Mouse (Mus musculus) embryonic facial prominence, embryonic 15.5 days (tissue): ENCODE data around the gene Cenpa. TPM values are rescaled to one million over a fixed set of nuclear protein-coding genes. Genes with fewer than 3 reads are reported as not detected.
"Not testable (repeated sequence)": the region's sequence is repeated elsewhere in the genome, so short reads cannot be mapped to it uniquely, and the experiment has no call there.

ENCODE experiments used
- ATAC-seq: fragments of 200-750 bp; cut with Nextera tagmentation; 2 replicates; pipeline ENCODE4 v1.8.0; 2017; ENCODE audit warnings: low read depth, moderate TSS enrichment; ENCODE audit not compliant: insufficient number of reproducible peaks, low FRiP score, low TSS enrichment
- H3K27ac ChIP-seq: fragments of 300-500 bp; sonication (generic); replicated peaks from 2 replicates; pipeline ENCODE4 v1.5.1; 2015; ENCODE audit warnings: mild to moderate bottlenecking, inconsistent platforms
- H3K27me3 ChIP-seq: fragments of 300-500 bp; sonication (generic); 2 replicates; pipeline ENCODE4 v1.6.1; 2015; ENCODE audit warnings: inconsistent platforms
- H3K36me3 ChIP-seq: fragments of 300-500 bp; sonication (generic); 2 replicates; pipeline ENCODE4 v1.6.1; 2015; ENCODE audit warnings: mild to moderate bottlenecking, inconsistent platforms
- H3K4me1 ChIP-seq: fragments of 300-500 bp; sonication (generic); 2 replicates; pipeline ENCODE4 v1.6.1; 2015; ENCODE audit warnings: inconsistent platforms
- H3K4me2 ChIP-seq: fragments of 300-500 bp; sonication (generic); replicated peaks from 2 replicates; pipeline ENCODE4 v1.6.1; 2015; ENCODE audit warnings: mild to moderate bottlenecking, inconsistent platforms
- H3K4me3 ChIP-seq: fragments of 300-500 bp; sonication (generic); replicated peaks from 2 replicates; pipeline ENCODE4 v1.5.1; 2015; ENCODE audit warnings: mild to moderate bottlenecking, inconsistent platforms
- H3K9ac ChIP-seq: fragments of 300-500 bp; sonication (generic); 2 replicates; pipeline ENCODE4 v1.6.1; 2015; ENCODE audit warnings: inconsistent platforms
- H3K9me3 ChIP-seq: fragments of 300-500 bp; sonication (generic); replicated peaks from 2 replicates; pipeline ENCODE4 v1.6.1; 2016; ENCODE audit warnings: inconsistent platforms
- WGBS: fragments of 180-500 bp; shearing (Covaris S2); methylation state at CpG from one replicate; pipeline ENCODE4 v1.1.7; 2015; 5-methylcytosine and 5-hydroxymethylcytosine counted together
- polyA plus RNA-seq: library from polyadenylated mRNA; unstranded; fragments of >200 nt; fragmentation: Nextera tagmentation; extraction: Ambion mirVana; gene quantifications from 2 replicates; pipeline ENCODE4 v1.2.1, GENCODE M21; 2015

Gene Cenpa
- polyA plus RNA-seq, 1 experiment from 2014 or later = 218 TPM

DNA sequence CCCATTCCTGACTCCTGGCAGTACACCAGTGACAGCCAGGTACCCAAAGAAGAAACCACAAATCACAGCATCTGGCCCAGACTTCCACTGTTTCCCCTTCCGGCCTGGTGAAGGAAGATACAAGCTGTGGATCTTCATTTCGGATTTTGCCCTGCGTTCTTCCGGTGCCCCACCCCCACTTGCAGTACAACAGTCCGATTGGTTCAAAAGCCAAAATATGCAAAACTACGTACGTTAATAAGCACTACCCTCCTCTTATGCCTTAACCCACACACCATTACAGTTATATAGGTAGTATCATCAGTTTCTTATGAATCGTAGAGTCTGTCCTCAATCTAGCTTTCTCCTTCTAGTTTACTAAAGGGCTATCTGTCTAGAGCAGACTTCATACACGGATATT, 1.2 kb upstream of the Cenpa start:
- Histone ChIP-seq H3K4me2 (no peak overlapping the region), H3K4me1 (peaks cover 12% of the 10 kb centered on the region), H3K9ac (no peak overlapping the region), H3K27ac (no peak overlapping the region), H3K4me3 (no peak overlapping the region), H3K27me3 (no peaks in the 10 kb centered on the region), H3K36me3 (no peaks in the 10 kb centered on the region), H3K9me3 (no peaks in the 10 kb centered on the region)
- ATAC-seq = no peak
- WGBS = 89% methylated on average over 9 of the region's 9 CpGs

DNA sequence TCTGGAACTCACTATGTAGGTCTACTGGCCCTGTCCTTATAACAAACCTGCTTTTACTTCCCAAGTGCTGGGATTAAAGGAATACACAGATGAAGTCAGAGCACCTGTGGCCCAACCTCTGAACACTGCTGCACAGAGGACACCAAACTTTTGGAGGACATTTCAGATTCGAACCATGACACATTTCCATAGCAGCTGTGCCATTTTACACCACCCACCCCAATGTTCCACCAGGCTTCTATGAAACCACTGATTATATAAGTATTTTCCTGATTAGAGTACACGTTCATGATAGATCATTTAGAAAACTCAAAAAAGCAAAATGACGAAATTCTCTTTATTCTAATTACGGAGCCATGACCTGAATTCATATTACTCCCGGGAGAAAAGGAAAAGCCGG, 609 bp upstream of the Cenpa start:
- Histone ChIP-seq H3K4me3 (peak overlapping the region; percentile 85), H3K4me1 (peaks cover 12% of the 10 kb centered on the region), H3K9me3 (no peaks in the 10 kb centered on the region), H3K27me3 (no peaks in the 10 kb centered on the region), H3K36me3 (peaks cover 5% of the 10 kb centered on the region; the same call in 1 of the 2 replicates), H3K9ac (peak overlapping the region; percentile 55), H3K4me2 (peak overlapping the region; percentile 75), H3K27ac (peak overlapping the region; percentile 89)
- no peak for ATAC-seq
- 49% methylated on average over 6 of the region's 6 CpGs for WGBS

DNA sequence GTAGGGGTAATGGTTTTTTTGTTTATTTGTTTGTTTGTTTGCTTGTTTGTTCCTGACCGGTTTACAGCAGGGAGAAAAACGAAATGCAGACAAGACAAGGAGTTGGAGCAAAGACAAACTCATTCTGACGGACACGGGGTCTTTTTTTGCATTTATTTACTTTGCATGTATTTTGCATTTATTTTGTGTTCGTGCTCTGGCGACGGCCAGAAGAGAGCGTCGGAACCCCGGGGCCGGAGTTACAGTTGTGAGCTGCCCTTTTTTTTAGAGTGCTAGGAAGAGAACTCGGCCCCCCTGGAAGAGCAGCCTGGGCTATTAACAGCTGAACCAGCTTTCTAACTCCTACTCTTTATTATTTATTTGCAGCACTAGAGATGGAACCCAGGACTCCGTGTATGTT, 638 bp downstream of the Cenpa start:
- Histone ChIP-seq H3K9me3 (no peaks in the 10 kb centered on the region), H3K4me1 (peaks cover 12% of the 10 kb centered on the region), H3K4me3 (peak overlapping the region; percentile 85), H3K4me2 (peak overlapping the region; percentile 75), H3K27ac (peak overlapping the region; percentile 49; the same call in 1 of the 2 replicates), H3K9ac (peak overlapping the region; percentile 74), H3K27me3 (no peaks in the 10 kb centered on the region), H3K36me3 (peaks cover 12% of the 10 kb centered on the region)
- WGBS = under 1% methylated on average over 13 of the region's 13 CpGs
- ATAC-seq = no peak

DNA sequence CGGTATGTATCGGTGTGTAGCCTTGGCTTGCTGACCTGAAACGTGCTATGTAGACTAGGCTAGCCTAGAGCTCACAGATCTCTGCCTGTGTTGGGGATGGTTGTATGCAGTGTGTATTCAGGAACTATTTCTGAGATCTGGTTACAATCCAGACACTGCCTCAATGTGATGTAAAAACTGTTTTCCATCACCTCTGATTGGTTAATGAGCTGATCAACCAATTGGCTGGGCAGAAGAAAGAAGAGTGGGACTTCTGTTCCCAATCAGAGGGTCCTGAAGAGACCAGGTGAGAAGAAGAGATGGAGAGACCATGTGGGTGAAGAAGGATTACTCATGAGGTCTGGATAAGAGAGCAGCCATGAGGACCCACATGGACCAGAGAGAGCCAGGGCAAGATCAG, 1.1 kb downstream of the Cenpa start:
- no peak for ATAC-seq
- H3K9ac ChIP-seq = peak overlapping the region; percentile 74
- no peaks in the 10 kb centered on the region for H3K27me3 ChIP-seq
- no peak overlapping the region for H3K27ac ChIP-seq
- peaks cover 17% of the 10 kb centered on the region for H3K36me3 ChIP-seq
- H3K9me3 ChIP-seq = no peaks in the 10 kb centered on the region
- H3K4me3 ChIP-seq = peak overlapping the region; percentile 85
- H3K4me2 ChIP-seq = peak overlapping the region; percentile 75
- peaks cover 12% of the 10 kb centered on the region for H3K4me1 ChIP-seq
- WGBS = 3% methylated on average over 3 of the region's 3 CpGs

DNA sequence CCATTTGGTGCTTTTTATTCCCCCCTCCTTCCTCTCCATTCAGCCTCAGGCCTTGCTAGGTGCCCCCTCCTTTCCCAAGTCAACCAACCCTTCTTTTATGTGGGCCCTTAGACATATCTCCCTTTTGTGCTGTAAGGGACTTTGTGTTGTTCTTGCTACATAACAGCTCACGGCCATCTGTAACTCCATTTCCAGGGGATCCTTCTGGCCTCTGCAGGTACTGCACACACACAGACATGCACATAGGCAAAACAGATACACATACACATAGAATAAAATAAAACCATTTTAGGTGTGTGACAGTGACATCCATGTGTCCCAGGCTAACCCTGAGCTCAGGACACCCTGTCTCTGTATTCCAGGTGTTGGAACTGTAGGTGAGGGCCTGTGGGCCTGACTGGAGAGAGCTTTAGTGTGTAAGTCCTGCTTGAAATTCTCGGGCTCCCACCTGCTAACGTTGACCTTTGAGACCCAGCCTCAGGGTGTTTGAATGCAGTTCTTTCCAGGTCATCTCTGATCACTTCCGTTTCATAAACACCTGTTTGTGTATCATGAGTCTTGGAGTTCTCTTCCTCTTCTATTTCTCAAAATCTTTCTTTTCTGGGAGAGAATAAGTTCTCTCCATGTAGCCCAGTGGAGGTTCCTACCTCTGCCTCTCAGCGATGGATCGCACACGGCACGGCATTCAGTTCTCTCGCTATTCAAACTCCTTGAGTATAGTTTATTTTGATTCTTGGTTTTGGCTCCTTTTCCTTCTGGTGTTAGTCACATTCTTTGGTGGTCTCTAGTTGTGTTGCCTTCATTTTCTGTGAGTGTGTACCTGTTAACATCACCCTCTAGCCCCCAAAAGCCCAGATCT, 2.3 kb downstream of the Cenpa start:
- Histone ChIP-seq H3K36me3 (peaks cover 29% of the 10 kb centered on the region), H3K4me1 (peaks cover 12% of the 10 kb centered on the region), H3K9me3 (no peaks in the 10 kb centered on the region), H3K4me3 (0 out of 2 replicates have a peak overlapping the region, but pooled peaks have one; percentile 85), H3K4me2 (0 out of 2 replicates have a peak overlapping the region, but pooled peaks have one; percentile 75), H3K9ac (no peak overlapping the region), H3K27ac (no peak overlapping the region), H3K27me3 (no peaks in the 10 kb centered on the region)
- WGBS = 89% methylated on average over 9 of the region's 9 CpGs
- no peak for ATAC-seq

DNA sequence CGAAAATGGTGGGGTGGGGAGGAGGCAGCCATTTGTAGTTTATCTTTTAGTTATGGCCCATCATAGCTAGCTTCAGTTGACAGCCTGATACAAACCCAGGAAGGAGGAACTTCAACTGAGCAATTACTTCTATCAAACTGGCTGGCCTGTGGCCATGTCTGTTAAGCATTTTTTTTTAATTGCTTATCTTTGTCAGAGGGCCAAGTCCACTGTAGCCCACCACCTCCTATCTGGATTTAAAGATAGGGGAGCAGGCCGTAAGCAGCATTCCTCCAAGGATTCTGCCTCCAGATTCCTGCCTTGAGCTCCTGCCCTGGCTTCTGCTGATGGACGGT, 2.9 kb downstream of the Cenpa start:
- H3K36me3 ChIP-seq = peaks cover 32% of the 10 kb centered on the region
- no peaks in the 10 kb centered on the region for H3K9me3 ChIP-seq
- H3K27ac ChIP-seq = no peak overlapping the region
- H3K4me1 ChIP-seq = peaks cover 12% of the 10 kb centered on the region
- no peak overlapping the region for H3K4me3 ChIP-seq
- no peak overlapping the region for H3K4me2 ChIP-seq
- H3K27me3 ChIP-seq = no peaks in the 10 kb centered on the region
- H3K9ac ChIP-seq = no peak overlapping the region
- WGBS = 93% methylated on average over 3 of the region's 3 CpGs
- ATAC-seq = no peak

DNA sequence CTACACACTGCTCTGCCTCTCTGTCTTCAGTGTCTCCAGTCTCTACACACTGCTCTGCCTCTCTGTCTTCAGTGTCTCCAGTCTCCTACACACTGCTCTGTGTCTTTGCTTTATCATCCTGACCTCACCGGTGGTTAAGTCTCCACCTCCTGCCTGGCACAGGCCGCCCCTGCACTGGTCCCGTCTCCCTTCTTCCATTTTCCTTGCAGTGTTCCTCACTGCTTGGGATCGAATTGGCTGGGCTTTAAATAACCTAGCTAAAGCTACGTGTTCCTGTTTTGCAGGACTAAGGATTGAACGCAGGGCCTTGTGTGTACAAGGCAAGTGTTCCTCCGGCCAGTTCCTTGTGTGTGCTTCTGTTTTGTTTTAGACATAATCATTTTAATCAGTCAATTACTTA, 3.5 kb downstream of the Cenpa start:
- no peak for ATAC-seq
- Histone ChIP-seq H3K4me3 (no peak overlapping the region), H3K27me3 (no peaks in the 10 kb centered on the region), H3K4me1 (peaks cover 12% of the 10 kb centered on the region), H3K27ac (no peak overlapping the region), H3K4me2 (no peak overlapping the region), H3K9me3 (no peaks in the 10 kb centered on the region), H3K36me3 (peaks cover 34% of the 10 kb centered on the region), H3K9ac (no peak overlapping the region)
- 89% methylated on average over 7 of the region's 7 CpGs for WGBS

DNA sequence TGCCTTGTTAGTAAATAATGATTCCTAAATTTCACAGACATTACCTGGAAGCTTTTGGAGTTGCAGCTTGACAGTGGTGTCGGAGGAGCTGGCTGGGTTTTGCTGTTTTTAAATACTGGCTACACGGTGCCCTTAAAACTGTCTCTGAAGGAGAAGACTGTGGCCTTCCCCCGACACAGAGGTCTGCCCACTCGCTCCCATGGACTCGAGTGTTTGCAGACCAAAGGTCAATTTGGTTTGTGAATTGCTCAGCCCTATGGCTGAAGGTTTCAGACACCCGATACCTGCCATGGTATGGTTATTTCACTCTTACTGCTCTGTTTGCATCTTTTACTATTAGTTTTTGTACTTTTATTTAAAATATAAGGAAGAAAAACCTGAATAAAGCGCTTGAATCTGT, 7.4 kb downstream of the Cenpa start:
- Histone ChIP-seq H3K4me3 (no peak overlapping the region), H3K4me2 (no peak overlapping the region), H3K9me3 (no peaks in the 10 kb centered on the region), H3K27me3 (no peaks in the 10 kb centered on the region), H3K27ac (no peak overlapping the region), H3K9ac (no peak overlapping the region), H3K36me3 (peaks cover 51% of the 10 kb centered on the region), H3K4me1 (peaks cover under 1% of the 10 kb centered on the region; the same call in 1 of the 2 replicates)
- ATAC-seq = no peak
- WGBS = 83% methylated on average over 7 of the region's 7 CpGs

DNA sequence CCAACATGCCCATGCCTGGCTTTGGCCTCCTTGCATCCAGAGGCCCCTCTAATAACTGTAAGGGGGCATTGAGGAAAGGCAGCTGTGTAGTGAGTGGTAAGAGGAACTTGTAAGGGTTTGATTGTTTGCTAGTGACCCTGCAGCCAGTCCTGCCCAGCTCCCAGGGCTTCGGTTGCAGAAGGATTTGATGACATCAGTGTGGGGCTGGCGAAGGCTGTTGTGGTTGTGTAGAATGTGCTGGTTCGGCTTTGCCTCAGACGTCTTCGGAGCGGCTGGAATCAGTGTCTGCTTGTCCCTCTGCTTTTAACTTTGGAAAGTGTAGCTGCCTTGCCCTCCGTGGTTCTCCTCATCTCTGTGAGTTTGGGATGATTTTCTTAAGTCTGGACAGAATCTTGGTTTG, 10.2 kb downstream of the Cenpa start:
- H3K36me3 ChIP-seq = peaks cover 42% of the 10 kb centered on the region
- WGBS = 73% methylated on average over 7 of the region's 7 CpGs
- H3K4me2 ChIP-seq = no peak overlapping the region
- no peak for ATAC-seq
- no peak overlapping the region for H3K27ac ChIP-seq
- H3K4me1 ChIP-seq = no peaks in the 10 kb centered on the region
- no peaks in the 10 kb centered on the region for H3K27me3 ChIP-seq
- H3K9ac ChIP-seq = no peak overlapping the region
- H3K9me3 ChIP-seq = no peaks in the 10 kb centered on the region
- H3K4me3 ChIP-seq = no peak overlapping the region

DNA sequence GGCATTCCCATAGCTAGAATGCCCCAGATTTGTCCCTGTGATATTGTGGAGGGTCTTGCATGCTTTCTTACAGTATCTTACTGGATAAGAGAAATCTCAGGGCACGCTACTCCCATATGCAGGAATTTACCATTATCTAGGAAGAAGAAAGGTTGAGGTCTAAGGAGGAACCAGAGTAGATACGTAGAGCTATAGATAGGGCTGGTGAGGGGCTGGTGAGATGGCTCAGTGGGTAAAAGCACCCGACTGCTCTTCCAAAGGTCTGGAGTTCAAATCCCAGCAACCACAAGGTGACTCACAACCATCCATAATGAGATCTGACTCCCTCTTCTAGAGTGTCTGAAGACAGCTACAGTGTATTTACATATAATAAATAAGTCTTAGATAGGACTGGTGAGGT, 11.5 kb downstream of the Cenpa start:
- not testable (repeated sequence) for H3K27me3 ChIP-seq, H3K4me1 ChIP-seq, H3K4me2 ChIP-seq, ATAC-seq, H3K27ac ChIP-seq, H3K9ac ChIP-seq, H3K4me3 ChIP-seq, H3K9me3 ChIP-seq
- peaks cover 30% of the 10 kb centered on the region for H3K36me3 ChIP-seq
- 96% methylated on average over 3 of the region's 3 CpGs for WGBS

DNA sequence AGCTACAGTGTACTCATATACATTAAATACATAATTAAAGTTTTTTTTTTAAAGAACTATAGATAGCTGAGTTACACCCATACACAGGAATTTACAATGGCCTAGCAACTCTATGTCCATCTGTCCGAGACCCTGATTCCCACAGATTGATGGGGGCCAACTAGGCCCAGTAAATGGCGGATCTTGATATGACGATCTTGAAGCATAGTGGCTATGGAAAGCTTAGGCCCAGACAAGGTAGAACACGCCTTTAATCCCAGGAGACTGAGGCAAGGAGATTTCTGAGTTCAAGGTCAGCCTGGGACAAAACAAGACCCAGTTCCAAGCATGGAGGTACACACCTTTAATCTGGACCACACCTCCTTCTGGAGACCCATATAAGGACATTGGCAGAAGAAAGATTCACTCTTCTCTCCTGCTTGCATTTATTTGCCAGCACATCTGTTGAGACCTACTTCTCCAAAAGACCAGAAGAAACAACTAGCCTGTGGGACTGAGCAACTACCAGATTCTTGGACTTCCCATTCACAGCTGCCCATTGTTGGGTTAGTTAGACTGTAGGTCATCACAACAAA, 12.2 kb downstream of the Cenpa start:
- no peak overlapping the region for H3K9ac ChIP-seq
- H3K36me3 ChIP-seq = peaks cover 22% of the 10 kb centered on the region
- no peak overlapping the region for H3K4me2 ChIP-seq
- no peak for ATAC-seq
- H3K27me3 ChIP-seq = no peaks in the 10 kb centered on the region
- H3K27ac ChIP-seq = no peak overlapping the region
- 95% methylated on average over 4 of the region's 4 CpGs for WGBS
- H3K4me1 ChIP-seq = no peaks in the 10 kb centered on the region
- H3K4me3 ChIP-seq = no peak overlapping the region
- no peaks in the 10 kb centered on the region for H3K9me3 ChIP-seq
